Mouse (Mus musculus): ENCODE measurements around the gene Tmem94. TPM values are rescaled to one million over a fixed set of nuclear protein-coding genes. Genes with fewer than 3 reads are reported as not detected.
A peak's percentile ranks its signal among the peaks of the same experiment; 100 is the strongest.

The Tmem94 gene
- total RNA-seq, 4 experiments from 2014 or later = 83.2 to 102 (median 95.5) TPM

- no peak for DNase-seq
These were observed 1.2 kb downstream of the Tmem94 start for GRCm38 (mm10) chr11:115766356-115766943.

GRCm38 (mm10) chr11:115766981-115767380 is 1.7 kb downstream of the Tmem94 start:
- DNase-seq = no peak

- DNase-seq = no peak
These were observed 3.7 kb downstream of the Tmem94 start for GRCm38 (mm10) chr11:115768896-115769295.

GRCm38 (mm10) chr11:115774653-115775052 is 9.4 kb downstream of the Tmem94 start:
- no peak for DNase-seq

GRCm38 (mm10) chr11:115775821-115776665 is 10.8 kb downstream of the Tmem94 start:
- peak; percentile 90 for DNase-seq

GRCm38 (mm10) chr11:115776954-115777353 is 11.7 kb downstream of the Tmem94 start:
- DNase-seq = no peak

- no peak for DNase-seq
These were observed 12.5 kb downstream of the Tmem94 start for GRCm38 (mm10) chr11:115777487-115778335.

GRCm38 (mm10) chr11:115779038-115779571 is 13.9 kb downstream of the Tmem94 start:
- peak; percentile 93 for DNase-seq

GRCm38 (mm10) chr11:115780141-115781070 is 15.2 kb downstream of the Tmem94 start:
- no peak for DNase-seq

GRCm38 (mm10) chr11:115786473-115786872 is 21.2 kb downstream of the Tmem94 start:
- no peak for DNase-seq

- no peak for DNase-seq
These were observed 24.6 kb downstream of the Tmem94 start for GRCm38 (mm10) chr11:115789787-115790186.

GRCm38 (mm10) chr11:115791919-115792318 is 26.7 kb downstream of the Tmem94 start:
- no peak for DNase-seq

GRCm38 (mm10) chr11:115792353-115792752 is 27.1 kb downstream of the Tmem94 start:
- DNase-seq = peak; percentile 82

- no peak for DNase-seq
These were observed 31.7 kb downstream of the Tmem94 start for GRCm38 (mm10) chr11:115796898-115797297.

- no peak for DNase-seq
These were observed 32.4 kb downstream of the Tmem94 start for GRCm38 (mm10) chr11:115797665-115798064.

GRCm38 (mm10) chr11:115800981-115801380 is 35.7 kb downstream of the Tmem94 start:
- no peak for DNase-seq

GRCm38 (mm10) chr11:115803072-115803709 is 38.0 kb downstream of the Tmem94 start:
- no peak for DNase-seq

- no peak for DNase-seq
These were observed 39.8 kb downstream of the Tmem94 start for GRCm38 (mm10) chr11:115805005-115805404.

- no peak for DNase-seq
These were observed 40.9 kb downstream of the Tmem94 start for GRCm38 (mm10) chr11:115806154-115806553.

GRCm38 (mm10) chr11:115807306-115807705 is 42.1 kb downstream of the Tmem94 start:
- DNase-seq = no peak

GRCm38 (mm10) chr11:115807971-115808370 is 42.7 kb downstream of the Tmem94 start:
- DNase-seq = no peak

Data from adrenal gland, adult 8-10 months (tissue).